Mouse (Mus musculus): ENCODE measurements at regions not wholly inside any gene's neighbourhood (a gene's known extent, or its start where the extent isn't known, plus 50 kb on each side); places are given as distances from the start of the nearest gene placed in this dataset.

DNA sequence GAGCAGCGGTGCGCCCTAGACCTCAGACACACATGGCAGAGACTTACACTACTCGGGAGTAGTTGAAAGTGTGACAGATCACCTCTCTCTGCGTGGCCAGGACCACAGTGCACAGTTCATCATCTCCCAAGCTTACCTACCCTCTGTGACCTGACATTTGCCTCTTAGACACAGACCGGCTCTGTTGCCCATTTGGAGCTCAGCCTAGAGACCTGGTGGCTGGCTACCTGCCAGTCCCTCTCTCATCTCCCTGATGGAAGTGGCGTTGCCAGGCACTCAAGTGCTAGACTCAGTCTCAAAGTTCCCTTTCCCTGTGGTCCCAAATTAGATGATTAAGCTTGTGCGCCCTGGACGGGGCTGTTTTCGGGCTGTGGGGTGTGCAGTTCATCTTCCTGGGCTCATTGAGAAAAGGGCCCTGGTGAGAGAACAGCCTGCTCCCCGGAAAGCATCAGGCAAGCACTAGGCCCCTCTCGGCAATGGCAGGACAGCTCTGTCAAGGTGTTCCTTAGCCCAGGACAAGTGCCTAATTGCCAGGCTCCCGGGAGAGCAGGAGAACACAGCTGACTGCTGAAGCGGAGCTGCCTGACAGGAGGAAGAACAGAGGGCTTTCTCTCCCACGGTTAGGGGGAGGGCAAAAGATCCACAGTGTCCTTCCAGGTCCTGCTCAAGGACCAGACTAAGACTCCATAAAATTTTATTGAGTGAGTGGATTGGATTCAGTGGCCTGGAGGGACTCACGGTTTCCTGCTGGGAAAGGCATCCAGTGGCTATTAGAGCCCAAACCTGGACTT lies 119.5 kb upstream of the A530016L24Rik start:
- TF ChIP-seq CTCF (IDR thresholded peaks at IDR 0.05; ENCODE audit: insufficient read depth, low read length): no peak
- no peak for TF ChIP-seq POLR2A (IDR thresholded peaks at IDR 0.05; ENCODE audit: borderline replicate concordance, extremely low read depth, low read depth, low read length)
